Comparison of ENCODE assay signal across 8 mouse cellular contexts in the genomic region with DNA sequence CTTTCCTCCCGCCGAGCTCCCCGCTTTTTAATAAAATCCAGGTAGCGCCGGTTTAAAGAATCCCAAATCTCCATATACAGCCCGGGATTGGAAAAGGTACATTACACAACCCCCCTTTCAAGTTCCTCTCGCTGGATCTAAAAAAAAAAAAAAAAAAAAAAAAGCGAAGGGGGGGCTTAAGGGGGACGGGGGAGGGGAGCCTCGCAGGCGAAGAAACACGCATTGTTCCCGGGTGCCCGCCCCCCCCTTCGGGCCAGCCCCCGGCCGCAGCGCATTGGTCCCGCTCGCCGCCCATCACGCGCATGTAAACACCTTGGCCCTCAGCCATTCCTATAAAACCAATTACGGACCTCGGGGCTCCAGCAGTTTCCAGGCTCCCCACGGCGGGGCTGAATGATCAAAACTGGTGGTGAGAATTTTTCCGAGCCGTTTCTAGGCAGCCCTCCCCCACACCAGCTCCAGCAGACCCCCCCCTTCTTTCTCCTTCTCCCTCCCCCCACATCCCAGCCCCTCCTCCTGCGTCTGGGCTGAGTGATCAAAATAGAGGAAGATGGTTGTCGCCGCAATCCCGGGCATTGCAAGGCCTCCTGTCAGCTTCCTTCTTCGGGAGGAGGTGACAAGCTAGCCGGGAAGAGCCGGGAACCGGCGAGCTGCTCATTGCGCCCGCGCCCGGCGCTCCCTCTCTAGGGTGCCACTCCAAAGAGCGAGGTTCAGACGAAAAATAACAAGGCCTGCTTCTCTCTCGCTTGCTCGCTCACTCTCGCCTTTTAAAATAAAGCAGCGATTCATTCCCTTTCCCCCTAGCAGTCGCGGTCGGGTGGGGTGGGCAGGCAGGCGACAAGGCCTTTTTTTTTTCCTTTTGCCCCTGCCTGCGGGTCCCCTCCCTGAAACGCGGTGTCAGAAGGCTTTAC. TPM values are rescaled to one million over a fixed set of nuclear protein-coding genes. Genes with fewer than 3 reads are reported as not detected.
DNase-seq lines count a peak whose midpoint lies in the region; ATAC-seq and TF ChIP-seq lines count a peak whose summit lies in the region.

A gene (minus strand): TSS at position 139 of the 911 bp plus-strand sequence.

- in situ Hi-C loops in ES-E14 (cut with MboI; ENCODE audit: low sequenced_read_pairs in 2 of 2, unreplicated experiment in 2 of 2) = no loop called here

- H3K4me3 ChIP-seq in ES-E14 (ENCODE audit: insufficient read depth in 1 of 2, low read depth in 1 of 2, low read length in 2 of 2, poor library complexity in 1 of 2, severe bottlenecking in 1 of 2) = peak within 1 kb of the TSS; percentile 69 to 85
- peak within 1 kb of the TSS; percentile 88 for H3K4me3 ChIP-seq in lung, embryonic 15.5 days

- peak within 1 kb of the TSS; percentile 83 for H3K9ac ChIP-seq in ES-E14 (ENCODE audit: insufficient read depth, low read depth, low read length, poor library complexity, severe bottlenecking)
- H3K9ac ChIP-seq in lung, embryonic 15.5 days = peak within 1 kb of the TSS; percentile 99

- H3K27ac ChIP-seq in ES-E14 (ENCODE audit: insufficient read depth, low read depth, low read length, poor library complexity, severe bottlenecking) = peak within 1 kb of the TSS; percentile 48; the same call in 1 of the 2 replicates
- H3K27ac ChIP-seq in lung, embryonic 15.5 days = peak within 1 kb of the TSS; percentile 100

- peak; percentile 22 for ATAC-seq in frontal cortex, adult (ENCODE audit: low TSS enrichment)
- peak; percentile 33 to 35 for ATAC-seq in hematopoietic stem cell, adult 5-6 weeks (replicated peaks in 1 of 2; ENCODE audit: insufficient read depth in 1 of 2, low FRiP score in 2 of 2, low TSS enrichment in 1 of 2, low read depth in 1 of 2, poor library complexity in 2 of 2, severe bottlenecking in 2 of 2)
- ATAC-seq in lung, embryonic 15.5 days (ENCODE audit: borderline replicate concordance, extremely low read depth, low FRiP score, low TSS enrichment) = peak; percentile 70

- no peaks in the 10 kb centered on the region for H3K27me3 ChIP-seq in lung, embryonic 15.5 days

- H3K9me3 ChIP-seq in ES-E14 (ENCODE audit: control insufficient read depth, insufficient read depth, low read depth, low read length) = no peaks in the 10 kb centered on the region
- H3K9me3 ChIP-seq in lung, embryonic 15.5 days = no peaks in the 10 kb centered on the region

- H3K4me2 ChIP-seq in lung, embryonic 15.5 days = peak within 1 kb of the TSS; percentile 91

- under 1% methylated on average over 56 of the region's 56 CpGs for WGBS in lung, embryonic 15.5 days

- peak; percentile 93 for DNase-seq in ES-E14 (ENCODE audit: low read depth, low spot score)
- DNase-seq in cerebellum, adult 8-10 months = peak; percentile 100
- DNase-seq in layer of hippocampus, adult 9-10 months (ENCODE audit: low spot score) = peak; percentile 99
- peak; percentile 96 for DNase-seq in ovary, adult 18-20 months (ENCODE audit: low spot score)
- peak; percentile 29 to 46 for DNase-seq in thymus, postnatal 10 days (ENCODE audit: low spot score in 2 of 2)

- no peaks in the 10 kb centered on the region for H3K36me3 ChIP-seq in ES-E14 (ENCODE audit: control insufficient read depth, insufficient read depth, low read length, poor library complexity, severe bottlenecking)
- H3K36me3 ChIP-seq in lung, embryonic 15.5 days = no peaks in the 10 kb centered on the region

- peaks cover 0 to 18% of the 10 kb centered on the region in 2 experiments; a peak in 3 of 4 replicates for H3K4me1 ChIP-seq in ES-E14 (ENCODE audit: control insufficient read depth in 2 of 2, insufficient read depth in 2 of 2, low read length in 2 of 2, poor library complexity in 1 of 2)
- H3K4me1 ChIP-seq in lung, embryonic 15.5 days = peaks cover 9% of the 10 kb centered on the region

TF ChIP-seq in ES-E14, 5 proteins besides CTCF, POLR2A, EP300 and RAD21:
- 0 out of 2 replicates have a peak, but pooled peaks have one; percentile 8 for TF ChIP-seq MAFK (IDR thresholded peaks at IDR 0.05; ENCODE audit: insufficient read depth, low read depth, low read length)
- peak; percentile 99 for TF ChIP-seq ZNF384 (IDR thresholded peaks at IDR 0.05; ENCODE audit: low read depth, low read length)
- TF ChIP-seq HCFC1 (IDR thresholded peaks at IDR 0.05; ENCODE audit: borderline replicate concordance, insufficient read depth, low read length) = peak; percentile 49; the same call in 1 of the 2 replicates
- TF ChIP-seq CHD2 (IDR thresholded peaks at IDR 0.05; ENCODE audit: low read depth, low read length) = peak; percentile 82
- no peak for TF ChIP-seq ZC3H11A (IDR thresholded peaks at IDR 0.05; ENCODE audit: borderline replicate concordance, low read depth, low read length)

RNA-seq across cellular contexts. Expression of the gene that starts here (rescaled TPM):
- total RNA-seq in ES-E14 (2012; rRNA removed) = 12.9 and 20.7 TPM in 2 replicates
- 12.9 and 21.4 TPM in 2 replicates for total RNA-seq in hematopoietic stem cell, adult 5-6 weeks (2017)
- 30.7 and 32.3 TPM in 2 replicates for polyA plus RNA-seq in lung, embryonic 15.5 days (2015; fragmentation: Nextera tagmentation; extraction: Ambion mirVana)

Comparison
In these comparisons a context has a peak if more than half of its experiments do, and no peak if none do; other contexts are left out.
1. Peak in every context shown above with its lines: DNase-seq, ATAC-seq, H3K4me3 ChIP-seq and H3K27ac ChIP-seq.
2. DNase-seq: peak in every context shown above with its lines; median percentile 100 in cerebellum, adult 8-10 months; 99 in layer of hippocampus, adult 9-10 months; 96 in ovary, adult 18-20 months; 93 in ES-E14; 38 in thymus, postnatal 10 days.